Mouse (Mus musculus): ENCODE data around the gene Ccpg1. TPM values are rescaled to one million over a fixed set of nuclear protein-coding genes. Genes with fewer than 3 reads are reported as not detected.

Gene Ccpg1
- polyA plus RNA-seq, 1 experiment from 2014 or later, result 15.9 TPM

GRCm38 (mm10) chr9:73002177-73002576, 16.9 kb downstream of the Ccpg1 start:
- no peak for DNase-seq (ENCODE audit: extremely low spot score, low spot score)

DNA sequence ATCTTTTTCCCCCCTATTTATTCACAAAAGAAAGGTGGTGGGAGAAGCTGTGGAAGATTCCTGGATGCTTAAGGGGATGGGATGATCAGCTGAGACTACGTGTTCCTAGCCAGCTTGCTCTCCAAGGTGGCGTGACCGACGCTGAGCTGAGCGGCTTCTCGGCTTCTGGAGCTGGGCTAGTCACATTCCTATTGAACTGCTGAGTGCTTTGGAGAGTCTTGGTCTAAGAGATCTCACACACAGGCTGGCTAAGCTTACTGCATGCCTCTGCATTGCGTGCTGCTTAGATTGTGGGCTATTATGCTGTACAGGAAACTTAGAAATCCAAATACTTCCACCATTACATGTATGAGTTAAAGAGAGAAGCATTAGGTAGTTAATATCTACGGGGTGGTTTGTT, 18.8 kb downstream of the Ccpg1 start:
- no peaks in the 10 kb centered on the region for H3K9me3 ChIP-seq
- WGBS, result 85% methylated on average over 8 of the region's 8 CpGs

More at GRCm38 (mm10) chr9:73002177-73002576, 16.9 kb downstream of the Ccpg1 start:
- H3K36me3 ChIP-seq (replicated peaks), result peaks cover 7% of the 10 kb centered on the region; the same call in 1 of the 2 replicates
- H3K27ac ChIP-seq, result no peak overlapping the region
- no peak overlapping the region for H3K4me3 ChIP-seq
- 77% methylated on average over 3 of the region's 3 CpGs for WGBS
- H3K9me3 ChIP-seq, result no peaks in the 10 kb centered on the region
- no peaks in the 10 kb centered on the region for H3K27me3 ChIP-seq (ENCODE audit: poor library complexity, severe bottlenecking)
- H3K4me1 ChIP-seq, result no peaks in the 10 kb centered on the region

GRCm38 (mm10) chr9:73005106-73005505, 19.9 kb downstream of the Ccpg1 start:
- DNase-seq (ENCODE audit: extremely low spot score, low spot score), result no peak
- Histone ChIP-seq H3K4me1 (no peaks in the 10 kb centered on the region), H3K4me3 (no peak overlapping the region), H3K9me3 (no peaks in the 10 kb centered on the region), H3K36me3 (replicated peaks) (peaks cover 7% of the 10 kb centered on the region; the same call in 1 of the 2 replicates), H3K27me3 (ENCODE audit: poor library complexity, severe bottlenecking) (no peaks in the 10 kb centered on the region), H3K27ac (no peak overlapping the region)
- 89% methylated on average over 6 of the region's 6 CpGs for WGBS

More for the DNA sequence above, 18.8 kb downstream of the Ccpg1 start:
- Histone ChIP-seq H3K4me3 (no peak overlapping the region), H3K27me3 (ENCODE audit: poor library complexity, severe bottlenecking) (no peaks in the 10 kb centered on the region), H3K4me1 (no peaks in the 10 kb centered on the region), H3K36me3 (replicated peaks) (peaks cover 7% of the 10 kb centered on the region; the same call in 1 of the 2 replicates), H3K27ac (no peak overlapping the region)
- DNase-seq (ENCODE audit: extremely low spot score, low spot score), result no peak

- Histone ChIP-seq H3K4me1 (no peaks in the 10 kb centered on the region), H3K4me3 (no peak overlapping the region), H3K9me3 (no peaks in the 10 kb centered on the region), H3K27me3 (ENCODE audit: poor library complexity, severe bottlenecking) (no peaks in the 10 kb centered on the region), H3K27ac (no peak overlapping the region), H3K36me3 (replicated peaks) (peaks cover 7% of the 10 kb centered on the region; the same call in 1 of the 2 replicates)
- 94% methylated on average over 3 of the region's 3 CpGs for WGBS
- no peak for DNase-seq (ENCODE audit: extremely low spot score, low spot score)
Observed at GRCm38 (mm10) chr9:73006175-73006574, 20.9 kb downstream of the Ccpg1 start.

- H3K36me3 ChIP-seq (replicated peaks), result peaks cover 21% of the 10 kb centered on the region
- no peaks in the 10 kb centered on the region for H3K9me3 ChIP-seq
- no peak overlapping the region for H3K4me3 ChIP-seq
- DNase-seq (ENCODE audit: extremely low spot score, low spot score), result no peak
- WGBS, result 82% methylated on average over 3 of the region's 3 CpGs
- H3K27me3 ChIP-seq (ENCODE audit: poor library complexity, severe bottlenecking), result no peaks in the 10 kb centered on the region
- no peaks in the 10 kb centered on the region for H3K4me1 ChIP-seq
- H3K27ac ChIP-seq, result no peak overlapping the region
Observed at GRCm38 (mm10) chr9:73008384-73008783, 23.2 kb downstream of the Ccpg1 start.

- DNase-seq (ENCODE audit: extremely low spot score, low spot score), result no peak
- WGBS, result 93% methylated on average over 4 of the region's 4 CpGs
Observed at GRCm38 (mm10) chr9:73012629-73013028, 27.4 kb downstream of the Ccpg1 start.

DNA sequence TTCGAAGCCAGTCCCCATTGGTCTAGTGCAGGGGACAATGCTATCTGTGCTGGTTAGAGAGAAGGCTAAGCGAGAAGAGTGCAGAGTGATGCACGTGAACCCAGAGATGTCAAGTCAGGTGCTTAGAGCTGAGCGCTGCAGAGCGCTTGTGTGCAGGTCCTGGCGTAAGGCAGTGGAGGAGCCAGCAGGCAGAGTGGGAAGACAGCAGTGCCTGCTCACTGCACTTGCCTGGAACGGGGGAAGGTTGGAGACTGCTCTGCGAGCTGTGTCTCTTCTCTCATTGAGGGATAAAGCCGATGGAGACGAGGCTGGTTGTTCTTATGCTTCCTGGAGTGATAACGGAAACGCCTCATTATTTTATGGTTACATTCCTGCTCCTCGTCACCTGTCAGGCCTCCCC, 29.5 kb downstream of the Ccpg1 start:
- WGBS, result 92% methylated on average over 13 of the region's 13 CpGs
- H3K27me3 ChIP-seq (ENCODE audit: poor library complexity, severe bottlenecking), result no peaks in the 10 kb centered on the region
- H3K36me3 ChIP-seq (replicated peaks), result peaks cover 76% of the 10 kb centered on the region
- DNase-seq (ENCODE audit: extremely low spot score, low spot score), result no peak
- no peak overlapping the region for H3K27ac ChIP-seq
- H3K4me3 ChIP-seq, result no peak overlapping the region
- no peaks in the 10 kb centered on the region for H3K4me1 ChIP-seq
- H3K9me3 ChIP-seq, result no peaks in the 10 kb centered on the region

More at GRCm38 (mm10) chr9:73012629-73013028, 27.4 kb downstream of the Ccpg1 start:
- Histone ChIP-seq H3K9me3 (no peaks in the 10 kb centered on the region), H3K27me3 (ENCODE audit: poor library complexity, severe bottlenecking) (no peaks in the 10 kb centered on the region), H3K4me1 (no peaks in the 10 kb centered on the region), H3K27ac (no peak overlapping the region), H3K36me3 (replicated peaks) (peaks cover 55% of the 10 kb centered on the region), H3K4me3 (no peak overlapping the region)

- no peak overlapping the region for H3K27ac ChIP-seq
- WGBS, result 91% methylated on average over 10 of the region's 10 CpGs
- H3K4me1 ChIP-seq, result no peaks in the 10 kb centered on the region
- DNase-seq (ENCODE audit: extremely low spot score, low spot score), result no peak
- H3K27me3 ChIP-seq (ENCODE audit: poor library complexity, severe bottlenecking), result no peaks in the 10 kb centered on the region
- H3K4me3 ChIP-seq, result no peak overlapping the region
- peaks cover 76% of the 10 kb centered on the region for H3K36me3 ChIP-seq (replicated peaks)
- no peaks in the 10 kb centered on the region for H3K9me3 ChIP-seq
Observed at GRCm38 (mm10) chr9:73019841-73020240, 34.6 kb downstream of the Ccpg1 start.

- H3K36me3 ChIP-seq (replicated peaks), result peaks cover 68% of the 10 kb centered on the region
- peaks cover 1% of the 10 kb centered on the region; the same call in 1 of the 2 replicates for H3K4me1 ChIP-seq
- no peak overlapping the region for H3K27ac ChIP-seq
- no peaks in the 10 kb centered on the region for H3K27me3 ChIP-seq (ENCODE audit: poor library complexity, severe bottlenecking)
- 93% methylated on average over 5 of the region's 5 CpGs for WGBS
- no peak for DNase-seq (ENCODE audit: extremely low spot score, low spot score)
- H3K4me3 ChIP-seq, result no peak overlapping the region
- no peaks in the 10 kb centered on the region for H3K9me3 ChIP-seq
Observed at GRCm38 (mm10) chr9:73020566-73021097, 35.4 kb downstream of the Ccpg1 start.

- H3K27me3 ChIP-seq (ENCODE audit: poor library complexity, severe bottlenecking), result no peaks in the 10 kb centered on the region
- H3K9me3 ChIP-seq, result no peaks in the 10 kb centered on the region
- H3K4me1 ChIP-seq, result peaks cover 11% of the 10 kb centered on the region
- peaks cover 46% of the 10 kb centered on the region for H3K36me3 ChIP-seq (replicated peaks)
- peak overlapping the region; percentile 53; the same call in 1 of the 2 replicates for H3K27ac ChIP-seq
- DNase-seq (ENCODE audit: extremely low spot score, low spot score), result peak; percentile 27
- 23% methylated on average over 17 of the region's 17 CpGs for WGBS
- H3K4me3 ChIP-seq, result peak overlapping the region; percentile 23; the same call in 1 of the 2 replicates
Observed at GRCm38 (mm10) chr9:73025818-73026636, 40.8 kb downstream of the Ccpg1 start.

DNA sequence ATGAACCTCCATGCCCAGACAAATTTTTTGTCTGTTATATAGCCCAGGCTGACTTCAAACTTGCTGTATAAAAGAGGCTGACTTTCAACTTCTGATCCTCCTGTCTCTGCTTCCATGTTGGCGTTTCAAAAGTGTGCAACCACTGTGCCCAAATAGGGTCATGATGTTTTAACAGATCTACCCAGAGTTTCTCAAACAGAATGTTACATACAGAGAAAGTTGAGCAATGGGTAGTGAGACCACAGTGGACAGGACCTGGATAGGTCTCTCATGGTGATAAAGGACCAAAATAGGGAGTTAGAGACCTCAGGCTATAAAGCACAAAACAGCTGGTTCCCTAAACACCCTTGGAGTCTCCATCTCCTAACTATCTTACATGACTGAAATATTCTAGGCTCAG, 45.2 kb downstream of the Ccpg1 start:
- H3K4me1 ChIP-seq, result peaks cover 11% of the 10 kb centered on the region
- H3K27me3 ChIP-seq (ENCODE audit: poor library complexity, severe bottlenecking), result no peaks in the 10 kb centered on the region
- no peak overlapping the region for H3K4me3 ChIP-seq
- 91% methylated on average over 1 of the region's 1 CpGs for WGBS
- DNase-seq (ENCODE audit: extremely low spot score, low spot score), result no peak
- H3K27ac ChIP-seq, result no peak overlapping the region
- no peaks in the 10 kb centered on the region for H3K9me3 ChIP-seq
- peaks cover 63% of the 10 kb centered on the region for H3K36me3 ChIP-seq (replicated peaks)

DNA sequence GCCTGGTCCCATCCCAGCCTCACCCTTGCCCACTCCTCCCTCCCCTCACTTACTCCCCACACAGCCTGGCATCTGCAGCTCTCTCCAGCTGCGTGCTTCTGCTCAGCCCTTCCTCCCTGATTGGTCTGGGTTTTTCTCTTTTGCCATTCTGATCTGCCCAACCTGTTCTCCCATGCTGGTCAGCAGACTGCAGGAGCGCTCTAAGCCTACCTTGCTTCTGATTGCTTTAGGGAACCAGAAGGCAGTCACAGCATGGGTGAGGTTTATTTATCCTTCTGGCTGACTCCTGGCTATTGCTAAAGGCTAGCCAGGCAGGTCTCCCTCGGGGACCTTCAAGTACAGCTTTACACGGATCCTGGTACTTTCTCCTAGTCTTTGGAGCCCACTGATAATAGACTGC, 46.2 kb downstream of the Ccpg1 start:
- 76% methylated on average over 4 of the region's 4 CpGs for WGBS
- H3K36me3 ChIP-seq (replicated peaks), result peaks cover 66% of the 10 kb centered on the region

GRCm38 (mm10) chr9:73033406-73033805, 48.2 kb downstream of the Ccpg1 start:
- H3K36me3 ChIP-seq (replicated peaks), result peaks cover 63% of the 10 kb centered on the region
- WGBS, result 97% methylated on average over 1 of the region's 1 CpGs
- no peak for DNase-seq (ENCODE audit: extremely low spot score, low spot score)
- no peak overlapping the region for H3K4me3 ChIP-seq
- H3K9me3 ChIP-seq, result no peaks in the 10 kb centered on the region
- no peaks in the 10 kb centered on the region for H3K27me3 ChIP-seq (ENCODE audit: poor library complexity, severe bottlenecking)
- peaks cover under 1% of the 10 kb centered on the region; the same call in 1 of the 2 replicates for H3K4me1 ChIP-seq
- no peak overlapping the region for H3K27ac ChIP-seq

More for the DNA sequence above, 46.2 kb downstream of the Ccpg1 start:
- Histone ChIP-seq H3K27me3 (ENCODE audit: poor library complexity, severe bottlenecking) (no peaks in the 10 kb centered on the region), H3K4me3 (no peak overlapping the region), H3K9me3 (no peaks in the 10 kb centered on the region), H3K4me1 (peaks cover 2% of the 10 kb centered on the region), H3K27ac (no peak overlapping the region)
- DNase-seq (ENCODE audit: extremely low spot score, low spot score), result no peak
